Mouse (Mus musculus) liver, adult 2 months (tissue): ENCODE results near the gene Kcnn3.

Source experiments
- CTCF ChIP-seq: fragments of 200-500 bp; IDR thresholded peaks from 2 replicates; pipeline ENCODE4 v1.5.1; 2011; ENCODE audit warnings: low read depth, low read length, control low read depth
- POLR2A ChIP-seq: fragments of 200-500 bp; IDR thresholded peaks from 2 replicates; pipeline ENCODE4 v1.6.1; 2011; ENCODE audit warnings: low read length, control low read depth; ENCODE audit not compliant: insufficient read depth; ENCODE audit errors: extremely low read depth

- TF ChIP-seq POLR2A (no peak), CTCF (no peak)
These were observed 133.4 kb downstream of the Kcnn3 start for GRCm38 (mm10) chr3:89653231-89653954.
